Mouse (Mus musculus) liver, embryonic 16.5 days (tissue): ENCODE measurements around the gene Sox6. TPM values are rescaled to one million over a fixed set of nuclear protein-coding genes. Genes with fewer than 3 reads are reported as not detected.

Experiments used
- ATAC-seq: fragments of 200-750 bp; cut with Nextera tagmentation; 2 replicates; pipeline ENCODE4 v1.8.0; 2017; ENCODE audit warnings: low read depth, mild to moderate bottlenecking, moderate number of reproducible peaks, moderate library complexity
- H3K27ac ChIP-seq: fragments of 300-500 bp; sonication (generic); 2 replicates; pipeline ENCODE4 v1.5.1; 2014; ENCODE audit warnings: mild to moderate bottlenecking, low read length
- H3K27me3 ChIP-seq: fragments of 300-500 bp; sonication (generic); 2 replicates; pipeline ENCODE4 v1.6.1; 2014; ENCODE audit warnings: low read depth, low read length, mixed read lengths; ENCODE audit not compliant: control insufficient read depth, insufficient read depth
- H3K36me3 ChIP-seq: fragments of 300-500 bp; sonication (generic); 2 replicates; pipeline ENCODE4 v1.6.1; 2014; ENCODE audit warnings: mild to moderate bottlenecking; ENCODE audit not compliant: control insufficient read depth, insufficient read depth
- H3K4me1 ChIP-seq: fragments of 300-500 bp; sonication (generic); 2 replicates; pipeline ENCODE4 v1.6.1; 2014; ENCODE audit warnings: low read depth, low read length, mixed read lengths; ENCODE audit not compliant: control insufficient read depth
- H3K4me2 ChIP-seq: fragments of 300-500 bp; sonication (generic); 2 replicates; pipeline ENCODE4 v1.6.1; 2014; ENCODE audit warnings: low read depth, low read length, mixed read lengths
- H3K4me3 ChIP-seq: fragments of 300-500 bp; sonication (generic); 2 replicates; pipeline ENCODE4 v1.5.1; 2014; ENCODE audit warnings: low read depth, mild to moderate bottlenecking, low read length
- H3K9ac ChIP-seq: fragments of 300-500 bp; sonication (generic); 2 replicates; pipeline ENCODE4 v1.6.1; 2014; ENCODE audit warnings: low read depth, low read length
- H3K9me3 ChIP-seq: fragments of 300-500 bp; sonication (generic); replicated peaks from 2 replicates; pipeline ENCODE4 v1.6.1; 2016; ENCODE audit warnings: low read length; ENCODE audit not compliant: control insufficient read depth
- WGBS: fragments of 180-500 bp; shearing (Covaris S2); extraction: QIAGEN DNeasy Blood & Tissue Kit; methylation state at CpG from one replicate; pipeline ENCODE4 v1.1.7; 2014; ENCODE audit not compliant: insufficient replicate concordance; 5-methylcytosine and 5-hydroxymethylcytosine counted together
- polyA plus RNA-seq: library from polyadenylated mRNA; unstranded; fragments of >200 nt; fragmentation: Nextera tagmentation; extraction: Ambion mirVana; gene quantifications from 2 replicates; pipeline ENCODE4 v1.2.1, GENCODE M21; 2015

The Sox6 gene
- polyA plus RNA-seq, 1 experiment from 2014 or later, result 84.8 TPM

DNA sequence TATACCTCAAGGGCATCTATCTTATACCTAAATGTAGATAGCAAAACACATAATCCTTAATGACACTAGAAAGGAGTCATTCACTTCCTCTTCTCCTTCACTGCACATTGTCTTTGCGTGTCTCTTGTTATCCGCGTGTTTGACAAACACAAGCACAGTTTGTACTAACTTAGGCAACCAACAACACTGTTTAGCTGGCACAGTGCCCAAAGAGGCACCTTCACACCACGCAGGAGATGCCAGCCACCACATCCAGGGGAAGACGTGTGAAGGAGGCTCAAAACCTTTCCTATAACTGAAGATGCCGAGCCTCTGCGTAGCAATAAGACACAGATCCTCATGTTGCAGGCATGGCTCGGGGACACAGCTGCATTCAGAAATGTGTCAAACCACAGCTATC, 345.4 kb downstream of the Sox6 start:
- H3K4me2 ChIP-seq, result no peak overlapping the region
- no peak overlapping the region for H3K4me3 ChIP-seq
- no peaks in the 10 kb centered on the region for H3K27me3 ChIP-seq
- H3K9me3 ChIP-seq, result no peaks in the 10 kb centered on the region; the same call in 1 of the 2 replicates
- H3K36me3 ChIP-seq, result no peaks in the 10 kb centered on the region
- H3K9ac ChIP-seq, result no peak overlapping the region
- H3K27ac ChIP-seq, result no peak overlapping the region
- no peak for ATAC-seq
- WGBS, result 71% methylated on average over 8 of the region's 8 CpGs
- no peaks in the 10 kb centered on the region for H3K4me1 ChIP-seq

GRCm38 (mm10) chr7:115691091-115691490, 347.5 kb downstream of the Sox6 start:
- no peaks in the 10 kb centered on the region for H3K9me3 ChIP-seq
- H3K27ac ChIP-seq, result no peak overlapping the region
- H3K9ac ChIP-seq, result no peak overlapping the region
- H3K4me3 ChIP-seq, result no peak overlapping the region
- 86% methylated on average over 4 of the region's 4 CpGs for WGBS
- ATAC-seq, result no peak
- no peaks in the 10 kb centered on the region for H3K27me3 ChIP-seq
- no peaks in the 10 kb centered on the region for H3K4me1 ChIP-seq
- H3K36me3 ChIP-seq, result no peaks in the 10 kb centered on the region
- no peak overlapping the region for H3K4me2 ChIP-seq

DNA sequence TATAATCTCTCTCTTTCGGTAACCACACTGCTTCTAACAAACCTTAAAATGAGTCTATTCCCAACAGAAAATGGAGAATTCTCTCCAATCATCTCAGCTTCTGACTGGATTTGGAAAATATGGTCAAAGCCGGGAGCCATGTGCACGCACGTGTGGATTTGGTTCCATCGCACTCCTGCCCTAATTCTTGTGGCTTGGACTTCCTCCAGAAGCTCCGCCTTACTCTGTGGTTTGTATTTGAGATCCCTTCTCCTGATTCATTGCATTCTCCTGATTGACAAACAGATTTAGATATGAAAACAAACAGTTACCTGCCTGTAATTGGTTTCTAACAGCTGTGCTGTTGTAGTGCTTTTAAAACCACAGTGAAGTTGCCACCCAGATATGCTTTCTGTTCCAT, 351.9 kb downstream of the Sox6 start:
- no peak overlapping the region for H3K9ac ChIP-seq

GRCm38 (mm10) chr7:115684142-115684541, 354.5 kb downstream of the Sox6 start:
- Histone ChIP-seq H3K27ac (no peak overlapping the region), H3K4me3 (no peak overlapping the region), H3K9me3 (no peaks in the 10 kb centered on the region), H3K36me3 (no peaks in the 10 kb centered on the region), H3K4me1 (no peaks in the 10 kb centered on the region), H3K27me3 (no peaks in the 10 kb centered on the region), H3K4me2 (no peak overlapping the region), H3K9ac (no peak overlapping the region)
- no peak for ATAC-seq
- 81% methylated on average over 3 of the region's 3 CpGs for WGBS

More for the DNA sequence above, 351.9 kb downstream of the Sox6 start:
- Histone ChIP-seq H3K4me1 (no peaks in the 10 kb centered on the region), H3K4me3 (no peak overlapping the region), H3K36me3 (no peaks in the 10 kb centered on the region), H3K27me3 (no peaks in the 10 kb centered on the region), H3K4me2 (no peak overlapping the region), H3K9me3 (no peaks in the 10 kb centered on the region), H3K27ac (no peak overlapping the region)
- 38% methylated on average over 6 of the region's 6 CpGs for WGBS
- ATAC-seq, result no peak

GRCm38 (mm10) chr7:115671749-115672148, 366.8 kb downstream of the Sox6 start:
- ATAC-seq, result no peak
- H3K4me2 ChIP-seq, result no peak overlapping the region
- 81% methylated on average over 2 of the region's 2 CpGs for WGBS

GRCm38 (mm10) chr7:115671272-115671671, 367.3 kb downstream of the Sox6 start:
- Histone ChIP-seq H3K4me1 (no peaks in the 10 kb centered on the region), H3K4me3 (no peak overlapping the region), H3K4me2 (no peak overlapping the region), H3K9me3 (no peaks in the 10 kb centered on the region), H3K27ac (no peak overlapping the region), H3K36me3 (no peaks in the 10 kb centered on the region), H3K27me3 (no peaks in the 10 kb centered on the region), H3K9ac (no peak overlapping the region)
- WGBS, result 88% methylated on average over 4 of the region's 4 CpGs
- ATAC-seq, result no peak

More at GRCm38 (mm10) chr7:115671749-115672148, 366.8 kb downstream of the Sox6 start:
- no peaks in the 10 kb centered on the region for H3K27me3 ChIP-seq
- no peaks in the 10 kb centered on the region for H3K4me1 ChIP-seq
- H3K27ac ChIP-seq, result no peak overlapping the region
- no peaks in the 10 kb centered on the region for H3K9me3 ChIP-seq
- H3K36me3 ChIP-seq, result no peaks in the 10 kb centered on the region
- H3K4me3 ChIP-seq, result no peak overlapping the region
- no peak overlapping the region for H3K9ac ChIP-seq

DNA sequence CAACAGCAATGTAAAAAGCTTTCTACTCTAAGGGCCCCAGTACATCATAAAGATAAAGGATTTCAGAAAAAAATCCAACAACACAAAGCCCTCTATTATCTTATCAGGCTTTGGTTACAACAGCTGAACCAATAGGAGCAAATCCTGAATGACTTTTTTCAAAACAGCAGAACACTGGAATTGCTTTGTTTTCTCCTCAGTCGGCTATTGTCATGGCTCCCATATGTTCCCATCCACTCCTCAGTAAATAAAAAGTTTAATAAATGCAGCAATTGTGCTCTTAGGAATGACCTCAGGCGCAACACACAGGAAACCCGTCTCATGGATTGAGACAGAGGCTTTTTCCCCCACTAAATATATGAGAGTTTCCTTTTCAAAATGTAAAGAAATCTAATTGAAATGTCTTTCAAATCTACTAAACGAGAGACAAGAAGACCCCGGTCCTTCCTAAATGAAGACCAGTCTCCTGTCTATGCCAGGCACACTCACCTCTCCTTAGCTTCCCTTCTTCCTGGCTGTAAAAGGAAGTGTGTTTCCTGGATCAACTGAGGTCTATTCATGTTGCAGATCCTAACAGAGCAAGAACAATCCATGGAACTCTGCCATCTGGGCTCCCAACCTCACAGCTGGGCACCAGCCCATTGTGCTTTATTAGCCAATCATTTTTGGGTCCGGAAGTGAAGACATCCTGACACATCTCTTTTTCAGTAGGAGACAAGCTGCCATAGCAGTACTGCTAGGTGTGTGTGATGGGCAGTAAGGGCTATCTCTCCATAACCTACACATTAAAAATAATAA, 369.2 kb downstream of the Sox6 start:
- 65% methylated on average over 6 of the region's 6 CpGs for WGBS
- Histone ChIP-seq H3K36me3 (no peaks in the 10 kb centered on the region), H3K9ac (no peak overlapping the region), H3K4me3 (no peak overlapping the region), H3K27ac (no peak overlapping the region), H3K9me3 (no peaks in the 10 kb centered on the region), H3K4me2 (no peak overlapping the region), H3K4me1 (no peaks in the 10 kb centered on the region), H3K27me3 (no peaks in the 10 kb centered on the region)
- no peak for ATAC-seq

DNA sequence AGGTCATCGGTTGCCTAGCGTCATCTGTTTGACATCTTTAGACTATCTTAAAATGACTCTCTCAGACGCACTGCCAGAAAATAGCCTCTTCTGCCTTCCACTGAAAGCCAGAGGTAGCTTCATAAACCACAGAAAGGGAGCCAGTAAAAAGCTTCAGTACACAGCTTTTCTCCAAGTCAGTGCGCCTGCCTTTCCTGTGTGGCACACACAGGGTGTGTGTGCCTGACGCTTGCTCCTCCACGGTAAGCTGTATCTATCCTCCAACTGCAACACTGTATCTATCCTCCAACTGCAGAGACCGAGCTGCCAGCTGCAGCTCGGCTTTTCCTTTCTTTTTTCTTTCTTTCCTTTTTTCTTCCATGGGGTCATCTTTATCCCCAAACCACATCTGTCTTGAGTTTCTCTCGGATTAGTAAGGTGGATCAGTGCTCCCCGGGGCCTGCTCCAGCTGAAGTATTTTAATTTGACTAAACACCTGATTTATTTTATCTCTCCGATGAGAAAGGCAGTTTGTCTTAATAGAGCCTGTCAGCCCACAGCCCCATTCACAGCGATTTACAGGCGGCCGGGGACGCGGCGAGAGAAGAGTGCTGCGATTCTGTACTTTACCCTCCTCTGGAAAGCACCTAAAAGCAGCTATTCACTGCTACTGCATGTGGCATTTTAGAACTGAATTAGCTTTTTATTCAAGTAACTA, 371.8 kb downstream of the Sox6 start:
- ATAC-seq, result no peak
- WGBS, result 72% methylated on average over 18 of the region's 18 CpGs
- Histone ChIP-seq H3K4me3 (no peak overlapping the region), H3K27ac (no peak overlapping the region), H3K4me1 (no peaks in the 10 kb centered on the region), H3K36me3 (peaks cover 2% of the 10 kb centered on the region; the same call in 1 of the 2 replicates), H3K27me3 (no peaks in the 10 kb centered on the region), H3K9ac (no peak overlapping the region), H3K4me2 (no peak overlapping the region), H3K9me3 (no peaks in the 10 kb centered on the region)

DNA sequence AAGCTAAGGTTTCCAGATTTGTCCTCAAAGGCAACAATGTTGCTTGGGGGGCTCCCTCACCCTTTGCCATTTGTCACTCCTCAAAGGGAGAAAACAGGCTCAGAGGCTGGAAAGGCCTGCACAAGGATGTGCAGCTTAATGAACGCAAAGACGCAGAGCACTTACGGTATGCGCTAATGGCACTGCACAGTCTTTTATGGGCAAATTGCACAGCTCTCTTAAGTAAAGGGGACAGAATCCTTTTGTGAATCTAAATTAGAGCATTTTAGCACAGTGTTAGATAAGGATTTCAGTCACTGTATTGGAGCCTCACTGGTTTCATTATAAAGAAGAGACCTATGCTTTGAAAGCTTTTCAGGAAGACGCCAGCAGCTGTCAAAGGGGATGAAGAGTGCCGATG, 375.2 kb downstream of the Sox6 start:
- WGBS, result 88% methylated on average over 6 of the region's 6 CpGs
- Histone ChIP-seq H3K27ac (no peak overlapping the region), H3K4me2 (no peak overlapping the region), H3K27me3 (no peaks in the 10 kb centered on the region), H3K9ac (no peak overlapping the region), H3K9me3 (no peaks in the 10 kb centered on the region), H3K4me1 (no peaks in the 10 kb centered on the region), H3K36me3 (peaks cover 16% of the 10 kb centered on the region), H3K4me3 (no peak overlapping the region)
- no peak for ATAC-seq
